Mouse (Mus musculus): ENCODE measurements at regions not wholly inside any gene's neighbourhood (a gene's known extent, or its start where the extent isn't known, plus 50 kb on each side); places are given as distances from the start of the nearest gene placed in this dataset.

GRCm38 (mm10) chr16:95781681-95782080, 79.8 kb downstream of the Ets2 start:
- TF ChIP-seq CTCF (IDR thresholded peaks at IDR 0.05; ENCODE audit: borderline replicate concordance, insufficient read depth, low read depth, low read length) (no peak), POLR2A (IDR thresholded peaks at IDR 0.05; ENCODE audit: borderline replicate concordance, insufficient read depth, low read length) (no peak)
